Comparison of ENCODE assay signal across 7 mouse cellular contexts in genomic region chr15:78587050-78587994, GRCm38 (mm10). TPM values are rescaled to one million over a fixed set of nuclear protein-coding genes. Genes with fewer than 3 reads are reported as not detected.
DNase-seq lines count a peak whose midpoint lies in the region; ATAC-seq lines count a peak whose summit lies in the region.

No protein-coding gene starts in this region.

- H3K36me3 ChIP-seq in limb, embryonic 10.5 days: no peaks in the 10 kb centered on the region
- H3K36me3 ChIP-seq in midbrain, embryonic 13.5 days: no peaks in the 10 kb centered on the region

- DNase-seq in adrenal gland, adult 8-10 months: peak; percentile 76
- peak; percentile 74 for DNase-seq in embryo, embryonic 9.5 days (ENCODE audit: extremely low spot score)
- DNase-seq in heart, adult 11 months: peak; percentile 97
- DNase-seq in kidney, adult 18-20 months: peak; percentile 88
- peak; percentile 84 for DNase-seq in limb, embryonic 10.5 days (ENCODE audit: low spot score)
- peak; percentile 63 for DNase-seq in spleen, adult 12 weeks (ENCODE audit: low spot score)

- H3K4me3 ChIP-seq in limb, embryonic 10.5 days: no peak overlapping the region
- H3K4me3 ChIP-seq in midbrain, embryonic 13.5 days (replicated peaks): no peak overlapping the region

- H3K9ac ChIP-seq in midbrain, embryonic 13.5 days (replicated peaks): no peak overlapping the region

- WGBS in limb, embryonic 10.5 days: 58% methylated on average over 18 of the region's 18 CpGs
- WGBS in midbrain, embryonic 13.5 days: 49% methylated on average over 18 of the region's 18 CpGs

- H3K4me2 ChIP-seq in midbrain, embryonic 13.5 days (replicated peaks): no peak overlapping the region

- peaks cover 12% of the 10 kb centered on the region; the same call in 1 of the 2 replicates for H3K27me3 ChIP-seq in limb, embryonic 10.5 days (ENCODE audit: low read depth, poor library complexity, severe bottlenecking)
- no peaks in the 10 kb centered on the region for H3K27me3 ChIP-seq in midbrain, embryonic 13.5 days

- peaks cover 10% of the 10 kb centered on the region for H3K4me1 ChIP-seq in limb, embryonic 10.5 days
- 0 out of 2 replicates have a peak, but pooled peaks cover 5% of the 10 kb centered on the region for H3K4me1 ChIP-seq in midbrain, embryonic 13.5 days (replicated peaks)

- H3K27ac ChIP-seq in limb, embryonic 10.5 days: no peak overlapping the region
- H3K27ac ChIP-seq in midbrain, embryonic 13.5 days: 0 out of 2 replicates have a peak overlapping the region, but pooled peaks have one; percentile 30

- H3K9me3 ChIP-seq in limb, embryonic 10.5 days (replicated peaks): no peaks in the 10 kb centered on the region
- peaks cover 5% of the 10 kb centered on the region; the same call in 1 of the 2 replicates for H3K9me3 ChIP-seq in midbrain, embryonic 13.5 days

- peak; percentile 91 for ATAC-seq in midbrain, embryonic 13.5 days

RNA-seq across cellular contexts. Expression of gene Cyth4, which starts 9.5 kb away (rescaled TPM):
- total RNA-seq in adrenal gland, adult 8-10 months (2022): 10 to 100 TPM in 2 of 4 experiments, 1 to 10 TPM in 2; 8.1 to 21.3 (median 14.8) TPM
- 3.2 and 4.4 TPM in 2 replicates for polyA plus RNA-seq in limb, embryonic 10.5 days (2016; fragmentation: Nextera tagmentation; extraction: Ambion mirVana)
- polyA plus RNA-seq in midbrain, embryonic 13.5 days (2015; fragmentation: Nextera tagmentation; extraction: Ambion mirVana): 3.7 and 5.8 TPM in 2 replicates

RNA-seq across cellular contexts. Expression of gene Rac2, which starts 14.7 kb away (rescaled TPM):
- total RNA-seq in adrenal gland, adult 8-10 months (2022): 10 to 100 TPM in 2 of 4 experiments, 1 to 10 TPM in 2; 4.2 to 19.0 (median 7.7) TPM
- polyA plus RNA-seq in limb, embryonic 10.5 days (2016; fragmentation: Nextera tagmentation; extraction: Ambion mirVana): 4.3 and 4.4 TPM in 2 replicates
- 3.2 and 5.6 TPM in 2 replicates for polyA plus RNA-seq in midbrain, embryonic 13.5 days (2015; fragmentation: Nextera tagmentation; extraction: Ambion mirVana)

RNA-seq across cellular contexts. Expression of gene Sstr3, which starts 42.8 kb away (rescaled TPM):
- total RNA-seq in adrenal gland, adult 8-10 months (2022): under 1 TPM; 0.31 to 0.91 (median 0.49) TPM
- not detected in 2 replicates for polyA plus RNA-seq in limb, embryonic 10.5 days (2016; fragmentation: Nextera tagmentation; extraction: Ambion mirVana)
- polyA plus RNA-seq in midbrain, embryonic 13.5 days (2015; fragmentation: Nextera tagmentation; extraction: Ambion mirVana): 0.15 and 0.26 TPM in 2 replicates

RNA-seq across cellular contexts. Expression of gene C1qtnf6, which starts 56.1 kb away (rescaled TPM):
- total RNA-seq in adrenal gland, adult 8-10 months (2022): 10 to 100 TPM; 19.3 to 41.2 (median 31.8) TPM
- polyA plus RNA-seq in limb, embryonic 10.5 days (2016; fragmentation: Nextera tagmentation; extraction: Ambion mirVana): 10.9 and 14.6 TPM in 2 replicates
- 4.8 and 5.6 TPM in 2 replicates for polyA plus RNA-seq in midbrain, embryonic 13.5 days (2015; fragmentation: Nextera tagmentation; extraction: Ambion mirVana)
